Mouse (Mus musculus) limb, embryonic 15.5 days (tissue): ENCODE data around the gene Prpsap1. TPM values are rescaled to one million over a fixed set of nuclear protein-coding genes. Genes with fewer than 3 reads are reported as not detected.
"Not testable (repeated sequence)": the region's sequence is repeated elsewhere in the genome, so short reads cannot be mapped to it uniquely, and the experiment has no call there.

Experiments used
- ATAC-seq: fragments of 200-750 bp; cut with Nextera tagmentation; 2 replicates; pipeline ENCODE4 v1.8.0; 2017; ENCODE audit warnings: low read depth, moderate TSS enrichment; ENCODE audit not compliant: insufficient number of reproducible peaks, low FRiP score, low TSS enrichment
- H3K27ac ChIP-seq: fragments of 300-500 bp; sonication (generic); 2 replicates; pipeline ENCODE4 v1.5.1; 2015; ENCODE audit warnings: moderate library complexity, mild to moderate bottlenecking, inconsistent platforms
- H3K27me3 ChIP-seq: fragments of 300-500 bp; sonication (generic); 2 replicates; pipeline ENCODE4 v1.6.1; 2015; ENCODE audit warnings: inconsistent platforms
- H3K36me3 ChIP-seq: fragments of 300-500 bp; sonication (generic); 2 replicates; pipeline ENCODE4 v1.6.1; 2015; ENCODE audit warnings: inconsistent platforms
- H3K4me1 ChIP-seq: fragments of 300-500 bp; sonication (generic); 2 replicates; pipeline ENCODE4 v1.6.1; 2015; ENCODE audit warnings: inconsistent platforms
- H3K4me2 ChIP-seq: fragments of 300-500 bp; sonication (generic); 2 replicates; pipeline ENCODE4 v1.6.1; 2015; ENCODE audit warnings: mild to moderate bottlenecking, inconsistent platforms
- H3K4me3 ChIP-seq: fragments of 300-500 bp; sonication (generic); 2 replicates; pipeline ENCODE4 v1.5.1; 2015; ENCODE audit warnings: mild to moderate bottlenecking, inconsistent platforms
- H3K9ac ChIP-seq: fragments of 300-500 bp; sonication (generic); 2 replicates; pipeline ENCODE4 v1.6.1; 2015; ENCODE audit warnings: inconsistent platforms
- H3K9me3 ChIP-seq: fragments of 300-500 bp; sonication (generic); 2 replicates; pipeline ENCODE4 v1.6.1; 2016; ENCODE audit warnings: inconsistent platforms
- WGBS: fragments of 180-500 bp; shearing (Covaris S2); methylation state at CpG from one replicate; pipeline ENCODE4 v1.1.7; 2015; 5-methylcytosine and 5-hydroxymethylcytosine counted together
- polyA plus RNA-seq: library from polyadenylated mRNA; unstranded; fragments of >200 nt; fragmentation: Nextera tagmentation; extraction: Ambion mirVana; gene quantifications from 2 replicates; pipeline ENCODE4 v1.2.1, GENCODE M21; 2015

Prpsap1 gene
- polyA plus RNA-seq, 1 experiment from 2014 or later = 138 TPM

GRCm38 (mm10) chr11:116431428-116432077, 62.4 kb downstream of the Prpsap1 start:
- WGBS = 46% methylated on average over 11 of the region's 11 CpGs
- no peak overlapping the region for H3K4me2 ChIP-seq

DNA sequence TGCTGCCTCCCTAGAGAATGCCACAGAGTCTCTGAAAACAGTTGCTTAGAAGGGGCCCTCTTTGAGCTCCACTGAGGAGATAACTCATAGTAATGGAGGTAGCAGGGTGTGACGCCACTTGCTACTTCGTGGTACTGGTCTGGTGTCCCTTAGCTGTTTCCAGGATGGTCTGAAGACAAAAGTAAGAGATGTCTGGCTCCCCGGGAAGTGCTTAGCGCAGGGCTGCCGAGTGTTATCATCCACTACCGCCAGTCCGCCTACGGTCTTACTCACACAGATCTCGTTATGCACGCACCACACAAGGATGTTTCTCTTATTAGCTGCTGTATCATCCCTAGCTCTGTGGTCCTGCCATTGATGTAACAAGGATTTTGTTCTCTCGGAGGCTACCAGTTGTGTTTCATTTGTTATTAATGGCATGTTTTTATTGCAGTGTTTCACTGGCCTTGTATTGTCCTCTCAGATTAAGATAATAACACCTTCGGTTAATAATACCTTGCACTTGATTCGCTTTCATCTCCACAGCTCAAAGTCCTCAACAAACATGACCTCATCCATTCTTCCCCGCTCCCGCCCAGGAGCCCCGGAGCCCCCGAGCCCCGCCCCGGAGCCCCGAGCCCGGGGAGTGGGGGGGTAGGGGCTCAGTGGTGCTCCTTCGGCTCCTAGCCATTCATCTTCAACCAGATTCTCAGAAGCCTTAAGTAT, 63.1 kb downstream of the Prpsap1 start:
- WGBS = 45% methylated on average over 22 of the region's 22 CpGs
- Histone ChIP-seq H3K27ac (no peak overlapping the region), H3K4me2 (no peak overlapping the region), H3K4me1 (peaks cover 17% of the 10 kb centered on the region), H3K9ac (no peak overlapping the region), H3K9me3 (no peaks in the 10 kb centered on the region), H3K36me3 (0 out of 2 replicates have a peak, but pooled peaks cover 2% of the 10 kb centered on the region), H3K4me3 (no peak overlapping the region), H3K27me3 (no peaks in the 10 kb centered on the region)
- no peak for ATAC-seq

More at GRCm38 (mm10) chr11:116431428-116432077, 62.4 kb downstream of the Prpsap1 start:
- ATAC-seq = no peak
- no peaks in the 10 kb centered on the region for H3K9me3 ChIP-seq
- H3K27me3 ChIP-seq = no peaks in the 10 kb centered on the region
- H3K9ac ChIP-seq = no peak overlapping the region
- no peak overlapping the region for H3K27ac ChIP-seq
- peaks cover 23% of the 10 kb centered on the region for H3K4me1 ChIP-seq
- 0 out of 2 replicates have a peak, but pooled peaks cover 9% of the 10 kb centered on the region for H3K36me3 ChIP-seq
- no peak overlapping the region for H3K4me3 ChIP-seq

DNA sequence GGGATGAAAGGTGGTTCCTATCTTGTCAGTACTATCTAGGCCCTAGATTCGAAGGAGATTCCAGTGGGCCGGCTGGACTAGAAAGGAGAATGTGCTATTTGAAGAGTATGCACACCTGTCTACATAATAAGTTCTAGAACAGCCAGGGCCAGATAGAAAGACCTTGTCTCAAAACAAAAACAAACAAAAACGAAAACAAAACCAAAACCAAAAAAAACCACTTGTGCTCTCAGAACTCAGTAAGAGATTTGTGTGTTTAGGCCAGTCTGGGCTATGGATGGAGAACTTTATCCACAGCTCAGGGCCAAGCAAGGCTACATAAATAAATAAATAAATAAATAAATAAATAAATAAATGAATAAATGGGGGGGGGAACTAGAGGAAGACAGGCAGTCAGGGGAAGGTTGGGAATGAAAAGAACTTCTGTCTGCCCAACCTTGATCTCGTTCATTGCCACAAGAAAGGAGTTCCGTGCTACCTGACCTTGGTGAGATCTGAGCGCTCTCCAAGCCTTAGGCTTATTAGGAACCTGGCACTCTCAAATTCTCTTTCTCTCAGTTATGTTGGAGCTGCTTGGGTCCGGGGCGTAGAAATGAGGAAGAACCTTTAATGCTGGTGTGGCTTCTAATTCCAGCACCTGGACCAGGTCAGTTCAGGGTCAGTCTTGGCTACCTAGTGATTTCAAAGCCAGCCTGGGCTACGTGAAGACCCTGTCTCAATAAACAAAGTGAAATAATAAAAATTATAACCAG, 64.0 kb downstream of the Prpsap1 start:
- Histone ChIP-seq H3K27me3 (no peaks in the 10 kb centered on the region), H3K9me3 (no peaks in the 10 kb centered on the region), H3K9ac (no peak overlapping the region), H3K4me1 (peaks cover 8% of the 10 kb centered on the region; the same call in 1 of the 2 replicates), H3K27ac (no peak overlapping the region), H3K4me3 (no peak overlapping the region), H3K4me2 (no peak overlapping the region), H3K36me3 (no peaks in the 10 kb centered on the region)
- ATAC-seq = no peak
- WGBS = 86% methylated on average over 9 of the region's 9 CpGs

DNA sequence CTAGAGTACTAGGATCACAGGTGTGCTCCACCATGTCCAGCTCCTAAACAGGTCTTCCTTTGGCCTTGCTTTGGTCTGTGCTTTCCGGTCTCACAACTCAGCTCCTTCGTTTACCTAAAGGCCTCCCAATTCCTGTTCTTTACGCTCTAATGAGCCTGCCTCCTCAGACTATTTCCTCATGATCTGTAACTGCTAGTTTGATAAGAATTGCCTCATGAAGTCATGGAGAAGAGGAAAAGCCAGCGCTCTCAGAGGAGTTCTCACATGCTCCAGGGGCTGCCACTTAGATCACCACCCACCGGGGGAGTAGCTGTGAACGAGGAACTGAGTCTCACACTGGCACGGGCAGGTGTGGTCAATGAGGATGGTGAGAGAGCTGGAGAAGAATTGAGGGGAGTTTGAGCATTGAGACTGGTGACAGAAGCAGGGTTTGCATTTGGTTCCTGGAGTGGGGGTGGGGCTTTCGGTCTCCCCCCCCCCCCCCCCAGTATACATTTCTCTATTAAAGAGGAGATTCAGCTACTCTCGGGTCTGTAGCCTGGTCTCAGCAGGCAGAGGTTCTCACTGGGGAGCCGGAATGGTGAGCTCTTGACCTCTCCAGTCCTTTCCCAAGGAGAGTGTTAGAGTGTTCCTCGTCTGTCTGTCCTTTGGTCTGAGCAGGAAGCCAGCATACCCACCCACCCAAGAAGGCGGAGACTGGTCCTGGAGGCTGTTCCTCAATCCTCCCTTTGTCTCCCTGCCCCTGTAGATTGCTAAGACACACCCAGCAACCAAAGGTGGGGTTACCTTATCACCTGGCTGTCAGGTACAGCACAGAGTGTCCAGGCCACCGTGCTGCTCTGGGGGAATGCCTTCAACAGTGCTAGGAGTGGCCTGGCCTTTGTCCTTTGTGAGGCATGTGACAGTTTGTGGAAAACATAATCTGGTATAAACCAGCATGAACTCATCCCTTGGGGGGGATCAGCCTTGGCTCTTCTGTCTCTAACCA, 64.8 kb downstream of the Prpsap1 start:
- Histone ChIP-seq H3K4me3 (no peak overlapping the region), H3K27ac (no peak overlapping the region), H3K36me3 (no peaks in the 10 kb centered on the region), H3K4me2 (no peak overlapping the region), H3K27me3 (no peaks in the 10 kb centered on the region), H3K4me1 (peaks cover 6% of the 10 kb centered on the region; the same call in 1 of the 2 replicates), H3K9ac (no peak overlapping the region), H3K9me3 (no peaks in the 10 kb centered on the region)
- WGBS = 45% methylated on average over 13 of the region's 13 CpGs
- ATAC-seq = no peak

GRCm38 (mm10) chr11:116426852-116427575, 67.0 kb downstream of the Prpsap1 start:
- whole genome bisulfite sequencing = 71% methylated on average over 6 of the region's 6 CpGs
- H3K9me3 ChIP-seq = no peaks in the 10 kb centered on the region
- H3K36me3 ChIP-seq = no peaks in the 10 kb centered on the region
- ATAC-seq = no peak
- H3K27me3 ChIP-seq = no peaks in the 10 kb centered on the region
- H3K4me2 ChIP-seq = no peak overlapping the region
- peaks cover 3% of the 10 kb centered on the region; the same call in 1 of the 2 replicates for H3K4me1 ChIP-seq
- no peak overlapping the region for H3K4me3 ChIP-seq
- H3K9ac ChIP-seq = no peak overlapping the region
- H3K27ac ChIP-seq = no peak overlapping the region

GRCm38 (mm10) chr11:116426328-116426727, 67.7 kb downstream of the Prpsap1 start:
- WGBS = 82% methylated on average over 11 of the region's 11 CpGs
- H3K9ac ChIP-seq, ATAC-seq, H3K36me3 ChIP-seq, H3K9me3 ChIP-seq, H3K4me2 ChIP-seq, H3K4me1 ChIP-seq, H3K4me3 ChIP-seq, H3K27me3 ChIP-seq, H3K27ac ChIP-seq: not testable (repeated sequence)

DNA sequence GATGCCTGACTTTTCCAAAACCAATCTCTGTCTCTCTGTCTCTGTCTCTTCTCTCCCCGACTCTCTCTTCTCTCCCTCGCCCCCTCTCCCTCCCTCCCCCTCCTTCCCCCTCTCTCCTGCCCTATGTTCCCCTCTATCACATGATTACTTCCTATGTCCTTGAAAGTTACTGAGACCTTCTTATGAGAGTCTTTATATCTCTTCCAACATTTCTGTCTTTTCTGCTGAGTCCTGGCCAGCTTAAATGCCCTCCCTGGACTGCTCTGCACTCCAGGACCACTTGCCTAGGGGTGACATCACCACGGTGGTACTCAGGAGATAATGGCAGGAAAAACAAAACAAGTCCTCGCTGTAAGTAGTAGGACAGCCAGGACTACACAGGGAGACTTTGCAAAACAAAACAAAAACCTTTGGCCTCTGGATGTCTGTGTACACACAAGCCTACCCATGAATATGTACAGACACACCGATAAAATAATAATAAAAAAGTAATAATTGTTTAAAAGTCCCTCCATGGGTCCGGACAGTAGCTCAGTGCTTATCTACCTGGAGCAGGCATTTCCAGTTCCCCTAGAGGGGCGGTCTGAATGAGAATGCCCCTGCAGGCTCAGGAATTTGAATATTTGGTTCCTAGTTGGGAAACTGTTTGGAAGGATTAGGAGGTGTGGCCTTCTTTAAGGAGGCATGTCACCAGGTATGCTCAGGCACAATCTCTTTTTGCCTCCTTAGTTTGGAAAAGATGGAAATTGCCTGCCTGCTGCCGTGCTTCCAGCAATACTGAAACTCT, 69.2 kb downstream of the Prpsap1 start:
- Histone ChIP-seq H3K27me3 (no peaks in the 10 kb centered on the region), H3K9ac (no peak overlapping the region), H3K9me3 (no peaks in the 10 kb centered on the region), H3K36me3 (no peaks in the 10 kb centered on the region), H3K4me3 (no peak overlapping the region), H3K4me2 (no peak overlapping the region), H3K27ac (no peak overlapping the region), H3K4me1 (no peaks in the 10 kb centered on the region)
- WGBS = 56% methylated on average over 8 of the region's 8 CpGs
- ATAC-seq = no peak

- Histone ChIP-seq H3K27me3 (no peaks in the 10 kb centered on the region), H3K4me3 (no peak overlapping the region), H3K36me3 (no peaks in the 10 kb centered on the region), H3K27ac (no peak overlapping the region), H3K9ac (no peak overlapping the region), H3K9me3 (no peaks in the 10 kb centered on the region), H3K4me2 (no peak overlapping the region), H3K4me1 (peaks cover under 1% of the 10 kb centered on the region; the same call in 1 of the 2 replicates)
- ATAC-seq = no peak
- WGBS = 73% methylated on average over 10 of the region's 10 CpGs
These were observed 70.0 kb downstream of the Prpsap1 start for GRCm38 (mm10) chr11:116423782-116424620.

DNA sequence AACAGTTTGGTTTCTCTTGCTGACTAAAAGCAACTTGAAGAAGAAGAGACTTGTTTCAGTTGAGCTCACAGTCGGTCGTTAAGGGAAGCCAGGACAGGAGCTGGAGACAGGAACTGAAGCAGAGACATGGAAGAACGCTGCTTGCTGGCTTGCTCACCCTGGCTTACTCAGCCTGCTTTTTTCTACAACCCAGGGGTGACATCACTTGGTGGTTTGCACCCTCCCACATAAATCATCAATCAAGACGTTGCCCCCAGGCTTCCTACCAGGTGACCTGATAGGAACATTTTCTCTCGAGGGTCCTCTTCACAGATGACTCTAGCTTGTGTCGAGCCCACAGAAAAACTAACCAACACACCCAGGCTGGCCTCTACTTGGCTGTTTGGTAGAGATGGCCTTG, 70.8 kb downstream of the Prpsap1 start:
- no peak overlapping the region for H3K4me3 ChIP-seq
- no peaks in the 10 kb centered on the region for H3K36me3 ChIP-seq
- no peak overlapping the region for H3K27ac ChIP-seq
- H3K9me3 ChIP-seq = no peaks in the 10 kb centered on the region
- H3K4me2 ChIP-seq = no peak overlapping the region
- H3K4me1 ChIP-seq = peaks cover 8% of the 10 kb centered on the region
- H3K27me3 ChIP-seq = no peaks in the 10 kb centered on the region
- no peak for ATAC-seq
- no peak overlapping the region for H3K9ac ChIP-seq
- 76% methylated on average over 6 of the region's 6 CpGs for WGBS

DNA sequence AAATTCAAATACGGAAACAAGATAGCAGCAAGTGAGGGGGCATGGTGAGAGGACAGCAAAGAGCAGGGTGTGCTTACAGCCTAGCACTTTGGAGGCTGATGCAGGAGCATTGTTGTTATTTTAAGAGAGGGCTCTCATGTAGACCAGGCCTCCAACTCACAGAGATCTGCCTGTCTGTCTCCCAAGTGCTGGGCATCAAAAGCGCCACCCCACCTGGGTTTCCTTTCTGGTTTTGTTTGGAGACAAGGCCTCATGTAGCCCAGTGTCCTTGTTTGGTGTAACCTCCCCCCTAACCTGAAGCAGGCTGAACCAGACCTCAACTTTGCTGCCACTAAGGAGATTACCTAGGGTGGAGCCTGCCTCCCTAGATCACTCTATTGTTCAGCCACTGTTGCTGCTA, 71.4 kb downstream of the Prpsap1 start:
- Histone ChIP-seq H3K36me3 (no peaks in the 10 kb centered on the region), H3K4me1 (peaks cover 15% of the 10 kb centered on the region), H3K27me3 (no peaks in the 10 kb centered on the region), H3K4me3 (no peak overlapping the region), H3K9me3 (no peaks in the 10 kb centered on the region), H3K27ac (no peak overlapping the region), H3K4me2 (no peak overlapping the region), H3K9ac (no peak overlapping the region)
- no peak for ATAC-seq
- 87% methylated on average over 2 of the region's 2 CpGs for WGBS
